Mouse (Mus musculus) spleen, embryonic (tissue): ENCODE results near the gene Hba-a1.
"Not testable (repeated sequence)": the region's sequence is repeated elsewhere in the genome, so short reads cannot be mapped to it uniquely, and the experiment has no call there.

Experiments
- CTCF ChIA-PET: fragments of 350-600 bp; sonication (Branson Sonifier 250); formaldehyde crosslinking; loops from one replicate; lab custom pipeline; 2022; lab: Charles Lee

Gene Hba-a1

DNA sequence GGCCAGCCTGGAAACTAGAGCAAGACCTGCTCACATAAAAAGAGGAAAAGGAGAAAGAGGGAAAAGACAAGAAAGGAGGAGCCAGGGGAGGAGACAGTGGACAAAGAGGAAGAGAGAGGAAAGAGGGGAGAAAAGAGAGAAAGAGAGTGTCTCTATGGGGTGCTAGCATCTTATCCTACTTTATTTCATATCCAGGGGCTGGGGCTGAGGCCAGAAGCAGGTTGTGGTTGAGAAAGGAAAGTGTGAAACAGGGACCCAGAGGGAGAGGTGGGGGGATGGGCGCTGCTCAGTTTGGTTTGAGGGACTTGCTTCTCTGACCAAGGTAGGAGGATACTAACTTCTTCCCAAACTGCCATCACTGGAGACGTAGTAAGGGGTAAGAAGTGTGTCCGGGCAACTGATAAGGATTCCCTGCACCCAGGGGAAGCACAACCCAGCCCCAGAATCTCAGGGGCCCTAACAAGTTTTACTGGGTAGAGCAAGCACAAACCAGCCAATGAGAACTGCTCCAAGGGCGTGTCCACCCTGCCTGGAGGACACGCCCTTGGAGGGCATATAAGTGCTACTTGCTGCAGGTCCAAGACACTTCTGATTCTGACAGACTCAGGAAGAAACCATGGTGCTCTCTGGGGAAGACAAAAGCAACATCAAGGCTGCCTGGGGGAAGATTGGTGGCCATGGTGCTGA lies at the start of gene Hba-a1:
Gene Hba-a1, plus strand, starts transcription at position 421 of the 687 bp plus-strand sequence.
- CTCF ChIA-PET: not testable (repeated sequence)

- CTCF ChIA-PET: interaction anchor here (1.2 to 1.5 kb wide), 2 partner anchors 8 to 16 kb away, joined by 3 to 6 read pairs; no protein-coding TSS in a partner anchor
Observed at GRCm38 (mm10) chr11:32233895-32234294, 49.4 kb upstream of the Hba-a1 start.

GRCm38 (mm10) chr11:32234816-32235485 lies 48.4 kb upstream of the Hba-a1 start:
- CTCF ChIA-PET: interaction anchor here (0.6 to 1.2 kb wide), 2 partner anchors 9 to 212 kb away, joined by 3 to 4 read pairs; no protein-coding TSS in a partner anchor

- CTCF ChIA-PET: interaction anchor here (0.6 to 0.8 kb wide), 2 partner anchors 13 to 211 kb away, joined by 4 to 5 read pairs; partner anchors contain the start of gene Rhbdf1
Observed at GRCm38 (mm10) chr11:32235646-32236045, 47.7 kb upstream of the Hba-a1 start.

GRCm38 (mm10) chr11:32236132-32236531 lies 47.2 kb upstream of the Hba-a1 start:
- CTCF ChIA-PET: interaction anchor here (0.8 kb wide), 1 partner anchor 14 kb away, joined by 5 read pairs; the partner anchor contains the start of gene Rhbdf1

- CTCF ChIA-PET: interaction anchor here (2.2 kb wide), 1 partner anchor 18 kb away, joined by 12 read pairs; no protein-coding TSS in a partner anchor
Observed at GRCm38 (mm10) chr11:32236712-32237410, 46.5 kb upstream of the Hba-a1 start.

DNA sequence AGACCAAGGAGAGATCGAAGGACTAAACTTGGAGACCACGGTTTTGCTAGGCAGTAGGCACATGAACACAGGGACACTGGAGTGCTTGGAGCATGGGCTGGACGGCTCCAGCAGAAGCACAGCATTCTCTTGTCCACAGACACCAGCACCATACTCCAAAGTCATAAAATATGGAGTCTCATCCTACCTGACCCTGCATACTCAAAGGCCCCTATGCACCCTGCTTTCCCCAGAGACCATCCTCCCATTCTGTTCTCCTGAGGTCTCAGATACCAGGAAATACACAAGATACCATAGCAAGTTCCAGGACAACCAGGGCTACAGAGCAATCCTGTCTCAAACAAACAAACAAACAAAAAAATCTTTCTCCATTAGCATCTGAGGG lies 45.9 kb upstream of the Hba-a1 start:
- CTCF ChIA-PET: interaction anchor here (1.0 to 2.2 kb wide), 2 partner anchors 18 to 23 kb away, joined by 4 to 12 read pairs; no protein-coding TSS in a partner anchor

DNA sequence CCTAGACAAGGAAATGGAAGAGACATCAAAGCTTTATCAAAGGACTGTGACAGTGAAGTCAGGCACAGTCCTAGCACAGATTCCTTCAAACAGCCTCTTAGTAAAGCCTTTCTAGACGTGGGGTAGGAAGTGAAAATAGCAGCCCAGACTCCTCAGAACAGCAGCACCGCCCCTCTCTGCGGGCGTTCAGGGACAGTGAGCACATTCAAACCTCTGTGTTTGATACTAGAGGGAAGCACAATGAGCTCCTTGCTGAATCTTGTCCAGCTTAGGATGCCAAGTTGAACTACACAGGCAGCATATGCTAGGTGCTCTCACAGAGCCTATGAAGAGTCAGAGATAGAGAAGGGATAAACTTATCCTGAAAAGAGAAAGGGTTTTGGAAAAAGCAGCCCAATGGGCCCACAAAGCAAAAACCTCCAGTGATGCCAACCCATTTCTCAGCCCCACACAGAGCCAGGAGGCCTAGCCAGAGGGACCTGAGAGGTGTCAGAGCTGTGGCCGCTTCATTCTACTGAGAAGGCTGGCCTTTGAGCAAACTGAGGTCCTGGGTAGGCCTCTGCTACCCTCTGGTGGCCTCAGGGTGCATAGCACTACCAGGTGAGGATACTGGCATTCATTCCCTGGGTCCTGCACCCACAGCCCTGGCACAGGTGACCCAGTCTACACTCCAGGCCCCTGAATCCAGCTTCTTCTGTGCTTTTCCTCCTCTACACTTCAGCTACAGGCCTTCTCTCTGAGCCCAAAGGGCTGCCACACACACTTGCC lies 45.0 kb upstream of the Hba-a1 start:
- CTCF ChIA-PET: interaction anchor here (1.0 to 2.2 kb wide), 4 partner anchors 19 to 55 kb away, joined by 3 to 12 read pairs (median 8); no protein-coding TSS in a partner anchor

- CTCF ChIA-PET: no interaction called here
Observed at GRCm38 (mm10) chr11:32241391-32241790, 41.9 kb upstream of the Hba-a1 start.

GRCm38 (mm10) chr11:32242209-32242608 lies 41.1 kb upstream of the Hba-a1 start:
- CTCF ChIA-PET: no interaction called here

DNA sequence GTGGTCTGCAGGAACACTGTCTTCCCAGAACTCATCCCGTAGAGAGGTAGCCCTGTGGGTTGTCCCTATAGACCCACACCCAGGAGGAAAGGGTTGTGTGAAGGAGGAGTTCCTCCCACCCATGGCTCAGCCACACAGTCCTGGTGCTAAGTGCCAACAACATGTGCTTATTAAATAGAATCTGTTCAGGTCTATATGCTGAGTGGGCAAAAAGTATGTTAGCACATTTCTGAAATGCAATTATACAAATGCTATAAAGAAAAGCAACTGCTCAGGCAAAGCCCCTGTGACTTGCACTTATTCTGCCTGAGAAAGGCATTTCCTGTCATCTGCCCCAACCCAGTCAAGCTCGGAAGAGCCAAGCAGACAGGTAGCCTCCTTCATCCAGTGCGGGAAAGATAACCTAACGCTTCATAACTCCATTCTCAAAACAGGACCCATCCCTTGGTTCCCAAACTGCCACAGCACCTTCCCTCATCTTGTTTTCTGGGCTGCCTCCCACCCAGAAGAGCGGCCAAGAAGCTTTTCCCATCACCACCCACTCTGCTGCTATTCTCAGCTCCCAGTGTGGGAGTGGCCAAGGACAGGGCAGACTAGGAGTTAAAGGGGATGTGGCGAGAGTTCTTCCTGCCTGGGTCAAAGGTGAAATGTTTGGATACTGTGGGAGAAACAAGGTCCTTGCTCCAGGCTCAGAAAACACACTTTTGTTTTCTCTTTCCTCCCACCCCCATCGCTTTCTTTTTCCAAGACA lies 39.9 kb upstream of the Hba-a1 start:
- CTCF ChIA-PET: no interaction called here

DNA sequence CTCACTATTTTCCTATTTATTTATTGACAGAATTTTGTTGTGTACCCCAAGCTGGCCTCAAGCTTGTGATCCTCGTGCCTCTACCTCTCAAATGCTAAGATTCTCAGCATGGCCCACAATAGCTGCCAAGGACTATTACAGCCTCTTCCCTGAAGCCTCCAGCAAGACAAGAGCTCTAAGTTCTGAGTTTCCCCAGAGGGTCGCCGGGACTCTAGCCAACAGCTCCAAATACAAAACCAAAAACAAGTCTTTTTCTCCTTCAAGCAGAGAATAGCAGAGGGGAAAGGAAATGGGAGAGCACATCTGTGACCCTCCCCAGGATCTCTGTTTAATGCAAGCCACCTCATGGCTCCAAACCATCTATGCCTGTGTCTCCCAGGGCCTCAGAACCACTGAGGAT lies 39.2 kb upstream of the Hba-a1 start:
- CTCF ChIA-PET: interaction anchor here (0.9 kb wide), 1 partner anchor 62 kb away, joined by 3 read pairs; no protein-coding TSS in a partner anchor

DNA sequence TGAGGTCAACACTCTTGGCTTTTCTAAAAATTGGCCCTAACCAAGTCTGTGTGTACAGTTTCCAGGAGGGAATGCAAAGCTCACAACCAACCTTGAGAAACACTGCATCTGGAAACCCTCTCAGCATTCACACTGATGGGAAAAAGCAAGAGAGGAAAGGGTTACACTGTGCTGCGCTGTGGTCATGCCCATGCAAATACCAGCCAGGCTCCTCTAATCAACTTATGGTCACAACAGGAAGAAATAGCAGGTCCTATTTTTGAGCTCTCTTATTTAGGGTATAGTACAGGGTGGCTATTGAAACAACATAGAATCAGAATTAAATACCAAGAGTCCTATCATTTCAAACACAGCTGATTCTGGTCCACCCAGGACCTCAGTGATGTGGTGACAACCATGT lies 38.7 kb upstream of the Hba-a1 start:
- CTCF ChIA-PET: interaction anchor here (0.9 kb wide), 1 partner anchor 62 kb away, joined by 3 read pairs; no protein-coding TSS in a partner anchor

DNA sequence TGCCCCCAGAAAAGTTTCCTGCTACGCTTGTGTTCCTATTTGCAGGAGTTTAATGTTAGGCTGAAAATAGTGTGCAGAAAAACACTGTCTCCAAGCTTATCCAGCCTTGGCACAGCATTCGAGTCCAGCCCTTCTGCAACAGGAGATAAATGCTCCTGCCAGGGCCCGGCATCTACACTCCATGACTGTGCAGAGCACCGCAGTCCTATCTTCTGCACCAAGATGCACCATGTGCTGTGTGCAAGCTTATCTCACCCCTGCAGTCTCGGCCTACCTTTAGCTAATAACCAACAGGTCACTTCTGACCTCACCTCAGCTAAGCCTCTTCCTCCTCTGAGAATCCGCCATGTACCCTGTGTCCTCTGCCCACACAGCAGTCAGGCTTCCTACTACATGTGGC lies 37.7 kb upstream of the Hba-a1 start:
- CTCF ChIA-PET: no interaction called here

DNA sequence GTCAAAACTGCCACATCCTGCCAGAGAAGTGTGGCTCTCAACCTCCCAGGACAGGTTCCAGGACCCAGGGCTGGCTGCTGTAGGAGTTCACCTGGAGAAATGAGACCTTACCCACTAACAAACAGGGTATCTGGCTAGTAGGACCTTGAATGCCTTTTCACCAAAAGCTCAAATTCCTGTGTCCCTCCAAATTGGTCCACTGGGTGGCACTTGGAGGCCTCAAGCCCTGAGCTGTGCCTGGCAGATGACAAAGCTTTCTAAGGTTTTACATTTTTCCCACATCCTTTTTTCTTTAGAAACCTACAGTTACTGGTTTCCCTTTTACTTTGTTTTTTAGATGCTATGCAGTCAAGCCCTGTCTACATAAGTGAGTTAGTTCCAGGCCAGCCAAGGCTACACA lies 36.2 kb upstream of the Hba-a1 start:
- CTCF ChIA-PET: no interaction called here

DNA sequence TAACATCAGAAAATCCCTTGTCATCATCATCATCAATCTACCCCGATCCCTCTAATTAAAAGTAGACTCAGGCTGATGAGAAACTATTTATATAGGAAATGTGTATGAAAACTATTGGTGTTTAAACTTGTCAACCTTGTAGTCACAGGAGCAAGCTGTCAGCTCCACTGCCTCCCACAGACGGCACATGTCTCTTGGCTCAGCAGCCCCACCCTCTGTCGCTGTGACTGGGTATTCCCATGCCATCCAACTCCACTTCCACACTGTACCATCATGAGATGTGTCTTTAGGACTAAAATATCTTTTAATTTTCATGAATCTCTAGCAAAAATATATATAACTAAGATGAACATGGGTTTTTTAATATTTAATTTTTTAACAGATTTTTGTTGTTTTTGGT lies 35.0 kb upstream of the Hba-a1 start:
- CTCF ChIA-PET: no interaction called here

DNA sequence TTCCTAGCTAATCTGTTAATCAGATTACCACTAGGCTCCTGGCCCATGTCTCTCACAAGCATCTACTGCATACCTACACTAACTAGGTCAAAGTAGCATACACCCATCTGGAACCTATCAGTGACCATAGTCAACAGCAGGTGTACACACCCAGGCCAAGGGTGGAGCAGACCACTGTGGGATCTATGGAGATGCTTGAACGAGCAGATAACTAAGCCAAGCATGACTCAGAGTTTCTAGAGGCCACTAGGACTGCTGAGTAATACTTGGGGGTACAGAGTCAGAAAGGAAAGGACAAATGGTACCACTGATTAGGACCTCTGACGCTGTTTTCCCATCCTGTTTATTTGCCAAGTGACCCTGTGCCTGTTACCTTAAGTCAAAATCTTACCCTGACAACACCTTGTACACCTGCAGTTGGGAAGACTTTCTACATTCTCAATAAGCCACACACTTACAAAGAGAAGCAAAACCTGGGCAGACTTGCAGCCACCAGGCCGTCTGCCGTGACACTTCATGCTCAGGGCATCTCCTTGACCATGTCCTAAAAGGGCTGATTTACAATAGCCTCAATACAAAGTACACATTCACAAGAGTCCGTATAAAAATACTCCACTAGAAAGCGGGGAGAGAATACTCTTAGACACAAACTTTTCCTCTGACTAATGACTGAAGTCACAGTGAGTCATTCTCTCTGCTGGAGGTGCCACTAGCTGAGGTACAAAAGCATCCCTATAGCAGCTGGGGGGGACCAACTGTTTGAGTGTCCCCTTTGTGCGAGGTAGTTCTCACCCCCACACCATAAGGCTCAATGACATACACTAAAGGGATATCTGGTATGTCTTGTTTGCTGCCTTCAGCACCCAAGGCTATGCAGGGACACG lies 32.2 kb upstream of the Hba-a1 start:
- CTCF ChIA-PET: no interaction called here

DNA sequence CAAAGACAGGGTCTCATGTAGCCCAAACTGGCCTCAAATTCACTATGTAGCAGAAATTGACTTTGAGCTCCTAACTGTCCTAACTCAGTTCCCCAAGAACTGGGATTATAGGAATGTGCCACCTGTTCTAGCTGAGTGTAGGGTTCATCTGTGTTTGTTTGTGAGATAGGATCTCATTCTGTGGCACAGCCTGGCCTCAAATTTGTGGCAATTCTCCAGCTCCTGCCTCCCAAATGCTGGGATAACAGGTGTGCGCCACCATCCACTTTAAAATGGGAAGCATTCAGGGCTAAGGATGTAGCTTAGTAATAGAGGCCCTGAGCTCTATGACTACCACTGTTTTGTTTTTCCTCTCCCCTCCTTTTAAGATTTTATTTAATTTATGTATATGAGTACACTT lies 30.2 kb upstream of the Hba-a1 start:
- CTCF ChIA-PET: interaction anchor here (0.6 kb wide), 1 partner anchor 92 kb away, joined by 3 read pairs; no protein-coding TSS in a partner anchor

DNA sequence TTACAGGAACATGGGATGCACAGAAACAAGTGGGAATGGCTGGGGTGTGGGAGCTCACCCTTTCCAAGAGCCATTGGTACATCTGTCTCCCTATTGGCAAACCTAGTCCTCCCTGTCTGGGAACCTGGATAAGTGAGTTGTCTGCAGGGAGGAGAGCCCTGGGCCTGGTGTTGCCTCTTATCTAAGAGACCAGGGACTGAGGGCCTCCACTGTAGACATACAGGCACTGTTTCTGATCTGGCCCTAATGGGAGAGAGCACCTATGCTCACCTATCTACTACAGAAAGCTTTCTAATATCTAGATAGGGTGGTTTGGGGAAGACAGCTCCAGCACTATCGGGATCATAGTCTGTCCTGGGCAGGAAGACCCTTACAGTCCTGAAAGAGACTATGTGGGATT lies 27.2 kb upstream of the Hba-a1 start:
- CTCF ChIA-PET: no interaction called here
